Mouse (Mus musculus) A20 (cell line): ENCODE data around the gene Arid1a.

Experiments used
- DNase-seq: peaks from one replicate; pipeline ENCODE4 v3.0.0-alpha.2; 2011; ENCODE audit warnings: low read depth, low spot score

Arid1a gene

DNA sequence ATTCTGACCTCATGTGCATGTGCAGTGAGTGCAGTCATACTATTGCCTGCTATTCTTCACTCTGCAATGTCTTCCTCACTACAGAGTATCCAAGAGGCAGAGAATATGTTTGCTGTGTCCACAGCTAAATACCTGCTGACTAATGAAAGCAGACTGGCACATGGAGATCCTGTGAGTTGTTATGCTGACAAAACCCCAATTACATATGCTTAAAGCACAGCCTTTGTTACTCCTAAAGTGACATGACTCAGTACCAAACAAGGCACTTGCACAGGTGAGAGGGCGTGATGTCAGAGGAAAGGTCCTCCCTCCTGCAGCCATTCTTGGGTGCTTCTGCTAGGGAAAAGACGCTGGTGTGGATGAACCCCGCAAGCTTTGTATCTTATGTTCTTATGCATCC lies 21.3 kb downstream of the Arid1a start:
- DNase-seq = no peak

DNA sequence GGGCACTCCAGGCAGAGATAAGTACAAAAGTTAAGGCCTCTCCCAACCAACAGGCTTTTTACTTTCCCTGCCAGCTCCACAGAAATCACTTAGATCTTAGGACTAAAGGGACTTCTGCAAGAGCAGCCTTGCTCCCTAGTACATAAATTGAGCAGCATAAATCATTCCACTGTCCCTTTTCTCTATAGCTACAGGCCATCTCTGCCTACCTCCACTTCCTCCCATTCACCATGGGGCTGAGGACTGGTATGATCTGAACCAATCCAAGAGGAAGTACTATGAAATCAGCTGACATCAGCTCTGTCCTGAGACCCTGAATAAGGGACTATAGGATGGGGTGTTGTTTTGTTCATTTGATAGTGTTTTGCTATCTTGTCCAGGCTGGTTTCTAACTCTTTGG lies 26.4 kb downstream of the Arid1a start:
- DNase-seq = no peak

DNA sequence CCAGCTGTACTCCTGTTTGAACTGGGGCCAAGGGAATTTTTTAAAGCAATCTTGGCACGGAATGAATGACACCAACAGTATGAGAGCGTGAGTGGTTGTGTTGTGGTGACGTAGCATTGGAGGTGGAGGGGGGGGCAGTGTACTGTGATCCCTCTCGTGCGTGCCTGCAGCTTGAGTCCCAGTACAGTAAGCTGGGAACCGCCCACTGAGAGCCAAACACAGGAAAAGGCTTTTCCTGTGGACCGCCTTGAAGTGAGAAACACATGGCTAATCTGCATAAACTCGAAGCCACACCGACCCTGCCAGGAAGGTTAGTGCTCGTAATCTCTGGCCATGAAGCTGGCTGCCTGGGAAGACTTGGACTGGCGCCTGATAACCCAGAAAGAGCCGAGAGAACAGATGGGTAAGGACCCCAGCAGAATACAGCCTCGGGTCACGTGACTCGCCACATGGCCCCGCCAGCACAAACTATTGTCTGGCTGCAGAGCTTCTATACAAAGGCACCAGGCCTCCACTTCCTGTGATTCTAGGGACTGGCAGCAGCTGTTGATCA lies 27.0 kb downstream of the Arid1a start:
- DNase-seq = no peak

DNA sequence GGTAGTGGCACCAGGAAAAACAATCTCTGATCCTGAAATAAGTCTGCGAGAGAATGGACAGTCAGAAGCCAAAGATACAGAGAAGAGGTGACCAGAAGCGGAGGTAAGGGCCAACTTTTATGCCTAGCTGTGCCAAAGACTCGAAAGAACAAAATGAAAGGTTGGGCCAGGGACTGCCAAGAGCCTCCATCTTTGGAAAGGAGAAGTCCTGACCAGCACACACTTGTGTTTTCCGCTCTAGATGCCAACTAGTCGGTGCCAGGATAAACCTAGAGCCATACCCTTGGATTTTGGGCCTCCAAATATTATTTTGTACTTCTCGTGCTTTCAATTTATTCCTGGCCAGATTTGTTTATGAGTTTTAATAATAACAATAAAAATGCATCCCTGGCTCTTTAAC lies 27.6 kb downstream of the Arid1a start:
- DNase-seq = no peak

DNA sequence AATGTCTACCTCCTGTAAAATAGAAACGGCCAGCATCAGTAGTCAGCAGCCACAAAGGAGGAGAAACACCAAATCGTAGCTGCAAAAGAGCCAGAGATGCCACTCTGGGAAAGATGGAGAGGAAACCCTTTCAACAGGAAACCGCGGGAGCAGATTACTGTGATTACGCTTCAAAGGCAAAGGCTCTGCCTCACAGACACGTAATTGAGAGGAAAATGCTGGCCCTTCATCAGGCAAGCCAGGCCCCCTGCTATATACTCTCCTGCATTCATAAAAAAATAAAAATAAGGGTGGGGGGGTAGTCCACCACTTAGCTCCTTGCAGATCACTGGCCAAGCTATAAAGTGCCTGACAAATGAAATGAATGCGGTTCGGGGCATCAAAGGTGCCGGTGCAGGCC lies 28.3 kb downstream of the Arid1a start:
- DNase-seq = no peak

DNA sequence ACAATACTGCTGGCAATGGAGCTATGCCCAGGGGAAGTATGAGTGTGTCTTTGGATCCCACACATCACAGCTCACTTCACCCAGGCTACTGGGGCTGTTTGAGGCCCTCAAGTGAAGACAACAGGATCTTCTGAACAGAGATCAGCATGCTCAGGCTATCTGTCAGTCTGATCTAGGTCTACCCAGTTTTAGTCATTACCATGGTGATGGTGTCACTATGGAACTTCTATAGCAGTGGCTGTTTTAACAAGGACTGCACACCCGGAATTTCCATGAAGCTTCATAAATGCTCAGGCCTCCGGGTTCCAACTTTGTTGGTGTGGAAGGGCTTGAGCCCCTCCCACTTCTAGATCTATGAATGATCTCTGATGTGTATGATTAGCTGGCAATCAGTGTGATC lies 30.9 kb downstream of the Arid1a start:
- DNase-seq = no peak

DNA sequence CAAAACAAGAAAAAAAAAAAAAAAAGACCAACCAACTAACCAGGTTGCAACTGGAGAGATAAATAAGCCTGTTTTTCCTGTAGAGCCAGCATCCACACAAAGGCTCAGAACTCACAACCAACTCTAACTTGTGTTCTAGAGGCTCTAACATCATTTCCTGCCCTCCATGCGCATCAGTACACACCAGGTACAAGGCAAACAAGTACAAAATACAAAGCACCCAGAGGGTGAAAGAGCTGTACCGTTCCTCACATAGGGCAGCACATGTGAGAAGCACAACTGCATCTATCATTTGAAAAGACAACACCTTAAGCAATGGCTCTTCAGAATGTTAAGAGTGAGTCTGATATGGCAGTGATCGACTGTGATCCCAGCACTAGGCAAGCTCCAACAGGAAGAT lies 36.8 kb downstream of the Arid1a start:
- no peak for DNase-seq

DNA sequence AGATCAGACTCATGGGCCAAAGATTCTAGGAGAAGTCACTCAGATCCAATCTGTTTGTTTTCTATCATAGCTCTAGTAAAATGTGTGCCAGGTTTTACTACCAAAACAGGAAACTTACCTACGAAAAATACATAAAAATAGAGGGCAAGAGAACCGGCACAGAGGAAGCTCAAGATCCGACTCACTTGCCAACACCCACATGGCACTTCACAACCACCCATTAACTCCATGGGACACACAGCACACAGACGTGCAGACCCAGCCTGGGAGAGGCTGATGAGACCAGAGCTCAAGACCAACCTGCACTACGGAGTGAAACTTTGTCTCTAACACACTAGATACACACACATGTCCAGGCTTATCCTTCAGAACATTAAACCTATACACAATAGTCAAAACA lies 43.8 kb downstream of the Arid1a start:
- DNase-seq = no peak

DNA sequence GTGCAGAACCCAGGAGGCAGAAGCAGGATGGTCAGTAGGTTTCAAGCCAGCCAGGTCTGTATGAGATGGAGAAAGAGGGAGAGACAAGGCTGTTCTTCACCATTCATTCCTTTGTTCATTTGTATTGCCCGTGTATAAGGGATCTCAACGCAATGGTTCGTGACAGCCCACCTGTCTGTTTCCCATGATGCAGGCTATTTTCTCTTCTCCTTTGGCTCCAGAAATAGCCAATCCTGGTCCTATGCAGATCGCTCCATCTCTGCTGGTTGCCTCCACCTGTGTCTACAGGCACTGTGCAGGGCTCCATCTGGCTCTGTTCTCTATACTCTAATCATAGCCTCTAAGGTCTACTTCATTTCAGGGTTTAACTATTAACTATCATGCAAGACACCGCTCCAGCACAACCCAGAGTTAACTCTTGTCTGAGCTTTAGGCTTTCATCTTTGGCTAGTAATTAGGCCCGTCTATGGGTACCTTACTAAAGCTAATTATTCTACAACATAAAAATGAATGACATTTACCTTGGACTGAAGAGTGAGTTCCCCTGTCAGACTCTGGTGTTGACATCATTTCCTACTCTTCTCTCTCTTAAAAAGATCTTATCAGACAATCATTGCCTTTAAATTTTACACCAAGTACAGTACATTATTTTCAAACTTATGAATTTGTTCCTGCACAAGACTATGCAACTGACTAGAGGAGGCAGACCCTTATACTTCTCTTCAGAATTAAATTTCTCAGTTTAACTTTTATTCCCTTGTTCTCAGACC lies 45.1 kb downstream of the Arid1a start:
- no peak for DNase-seq

DNA sequence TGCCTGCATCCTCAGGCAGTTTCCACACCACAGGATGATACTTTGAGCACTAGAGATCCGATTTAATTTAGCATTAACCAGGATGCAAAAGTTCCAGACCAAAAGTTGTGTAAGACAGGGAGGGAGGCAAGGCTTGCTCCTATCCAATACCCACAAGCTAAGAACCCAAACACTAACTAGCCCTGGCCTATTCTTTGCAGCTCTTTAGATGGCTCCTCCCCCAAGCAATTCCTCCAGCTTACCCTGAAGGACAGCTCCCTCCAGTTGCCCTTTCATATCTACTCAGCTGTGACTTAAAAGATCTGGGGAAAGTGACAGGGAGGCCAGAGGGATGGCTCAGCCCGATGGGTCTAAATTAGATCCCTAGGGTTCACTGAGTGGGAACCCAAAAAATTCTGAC lies 47.2 kb downstream of the Arid1a start:
- DNase-seq = no peak

DNA sequence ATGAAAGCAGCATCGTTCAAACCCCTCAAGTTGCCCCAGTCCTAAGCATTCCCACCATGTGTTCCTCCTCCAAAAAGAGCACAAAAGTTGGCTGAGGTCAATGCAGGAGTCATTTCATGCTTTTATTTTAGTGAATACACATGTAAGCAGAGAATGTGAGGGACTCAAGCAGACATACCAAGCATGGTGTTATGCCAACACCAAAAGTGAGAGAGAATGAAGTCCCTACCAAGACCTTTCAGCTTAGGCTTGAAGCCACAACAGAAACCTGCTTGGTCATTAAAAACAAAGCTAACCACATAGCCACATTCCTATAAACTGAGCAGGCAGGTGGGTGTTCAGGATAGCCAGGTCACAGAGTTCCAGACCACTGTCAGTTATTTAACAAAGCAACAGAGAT lies 49.1 kb downstream of the Arid1a start:
- DNase-seq = peak; percentile 38

DNA sequence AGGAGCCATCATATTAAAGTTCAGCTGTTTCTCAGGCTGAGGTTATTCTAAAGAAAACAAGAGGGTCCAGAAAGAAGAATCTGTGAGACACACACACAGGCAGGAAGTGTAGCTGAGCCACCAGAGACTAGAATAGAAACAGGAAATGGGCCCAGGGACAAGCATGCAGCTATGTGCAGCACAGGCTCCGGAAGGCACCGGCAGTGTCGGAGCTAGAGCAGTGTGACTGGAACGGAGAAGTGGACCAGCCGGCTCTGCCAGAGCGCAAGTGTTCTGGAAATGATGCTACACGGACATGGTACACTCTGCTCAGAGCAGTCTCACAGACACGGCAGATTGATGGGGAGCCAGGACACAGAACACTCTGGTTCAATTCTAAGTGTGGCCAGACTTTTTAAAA lies 49.6 kb downstream of the Arid1a start:
- peak; percentile 85 for DNase-seq

DNA sequence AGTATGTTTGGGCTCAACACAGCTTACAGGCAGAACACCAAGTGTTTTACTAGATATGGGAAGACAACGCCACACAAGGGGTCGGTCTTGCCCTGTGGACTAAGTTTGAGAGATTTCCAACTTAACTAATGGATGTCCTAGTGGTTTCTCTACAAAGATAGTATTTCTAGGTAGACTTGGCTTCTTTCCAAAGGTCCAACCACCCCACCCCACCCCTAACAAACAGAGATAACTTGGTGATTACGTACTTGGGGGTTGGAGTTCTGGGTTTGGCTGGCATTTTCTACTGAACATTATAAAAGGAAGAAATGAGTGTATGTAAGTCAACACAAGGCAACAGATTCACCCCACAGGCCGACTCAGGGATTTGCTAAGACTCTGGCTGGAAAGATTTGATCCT lies 51.5 kb downstream of the Arid1a start:
- no peak for DNase-seq

DNA sequence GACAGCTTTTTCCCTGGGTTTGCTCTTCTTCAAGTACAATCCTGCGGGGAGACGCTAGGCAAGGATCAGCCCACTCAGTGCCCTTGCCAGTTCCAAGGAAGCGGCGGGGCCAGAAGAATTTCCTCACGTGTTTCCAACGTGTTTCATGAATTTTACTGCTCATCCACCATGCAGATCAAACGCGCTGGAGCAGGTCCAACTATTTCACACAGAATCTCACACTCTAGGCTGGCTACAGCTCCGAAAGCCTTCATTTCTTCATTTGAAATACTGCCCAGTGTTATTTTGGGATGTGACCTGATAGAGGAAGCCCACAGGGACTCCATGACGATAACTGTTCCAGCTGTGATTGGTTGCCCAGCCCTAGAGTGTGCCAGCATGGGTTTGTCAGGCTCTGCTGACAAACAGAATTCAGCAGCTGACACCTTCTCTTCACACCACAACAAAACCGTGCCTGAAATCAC lies 55.6 kb downstream of the Arid1a start:
- no peak for DNase-seq

DNA sequence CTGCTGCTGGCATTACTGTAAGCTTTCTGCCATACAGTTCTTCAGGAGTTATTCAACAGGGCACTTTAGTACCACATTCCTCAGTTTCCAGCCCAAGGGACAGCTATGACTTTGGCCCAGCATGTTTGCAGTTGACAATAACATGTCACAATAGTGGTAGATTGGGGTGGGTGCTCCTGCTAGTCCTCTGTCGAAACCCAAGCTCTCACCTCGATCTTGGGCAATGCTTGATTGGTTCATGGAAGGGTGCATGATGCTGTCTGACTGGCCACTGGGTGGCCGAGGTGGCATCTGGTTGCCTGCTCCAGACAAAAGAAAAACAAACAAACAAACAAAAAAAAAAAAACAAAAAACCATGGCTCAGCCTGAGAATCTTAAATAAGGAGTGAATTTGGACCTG lies 61.2 kb downstream of the Arid1a start:
- DNase-seq = no peak

DNA sequence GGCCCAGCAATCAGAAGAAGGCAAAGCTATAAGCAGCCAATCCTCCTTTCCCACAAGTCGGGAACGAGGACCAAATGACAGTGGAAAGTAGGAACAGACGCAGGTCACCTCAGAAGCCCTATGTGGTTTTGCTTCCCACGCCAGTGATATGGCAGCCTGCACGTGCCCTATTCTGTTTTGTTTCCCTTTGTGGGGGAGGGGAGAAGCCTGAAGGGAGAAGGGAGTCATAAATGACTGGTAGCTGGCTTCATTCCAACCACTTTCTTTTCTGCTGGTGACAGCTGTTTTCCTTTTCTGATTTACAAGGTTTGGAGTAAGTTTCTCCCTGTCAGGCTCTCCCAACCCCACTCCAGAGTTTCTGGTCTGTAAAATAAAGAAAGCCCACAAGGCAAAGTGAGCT lies 66.3 kb downstream of the Arid1a start:
- DNase-seq = no peak

DNA sequence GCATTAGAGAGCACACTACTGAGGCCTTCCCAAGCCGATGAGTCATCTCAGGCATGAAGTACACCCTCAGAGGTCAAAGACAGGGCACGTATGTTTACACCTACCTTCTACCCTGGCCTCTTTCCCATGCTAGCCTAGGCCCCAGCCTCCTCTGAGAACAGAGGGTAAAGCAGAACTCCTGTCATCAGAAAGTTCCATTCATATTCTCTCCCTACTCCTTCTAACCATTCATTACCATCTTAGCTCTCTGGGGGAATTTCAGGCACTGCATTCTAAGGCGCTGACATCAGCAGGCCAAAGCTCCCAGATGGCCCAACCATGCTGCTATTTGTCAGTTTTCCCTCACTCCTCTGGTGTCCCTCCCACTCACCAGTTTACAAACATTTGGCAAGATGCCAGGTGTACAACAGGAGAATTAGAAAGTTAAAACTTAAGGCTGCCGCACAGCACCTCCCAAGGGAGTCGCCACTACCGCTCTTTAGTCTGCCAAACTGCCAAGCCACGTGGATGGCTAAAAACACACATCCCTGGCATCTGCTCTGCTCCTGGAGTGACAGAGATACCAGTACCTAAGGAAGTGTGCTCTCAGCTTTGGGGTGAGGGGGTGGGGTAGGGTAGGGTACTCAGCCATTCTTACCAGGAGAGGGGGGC lies 68.0 kb downstream of the Arid1a start:
- DNase-seq = no peak

DNA sequence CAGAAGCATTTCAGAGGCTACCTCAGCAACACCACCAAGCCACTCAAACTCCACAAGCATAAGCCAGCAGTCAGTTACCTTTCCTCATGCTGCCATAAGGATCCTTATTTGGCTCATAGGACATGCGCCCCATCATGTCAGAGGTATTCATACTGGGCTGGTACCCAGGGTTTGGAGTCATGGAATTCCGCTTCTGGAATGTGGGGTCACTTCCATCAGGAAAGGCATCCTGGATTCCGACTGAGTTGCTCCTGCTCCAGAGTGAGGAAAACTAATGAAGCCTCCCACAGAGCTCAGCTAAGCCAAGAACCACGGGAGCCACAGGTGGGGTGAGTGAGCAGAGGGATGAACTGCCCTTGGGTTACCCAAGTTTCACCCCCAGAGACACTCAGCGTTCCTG lies 69.4 kb downstream of the Arid1a start:
- DNase-seq = no peak

DNA sequence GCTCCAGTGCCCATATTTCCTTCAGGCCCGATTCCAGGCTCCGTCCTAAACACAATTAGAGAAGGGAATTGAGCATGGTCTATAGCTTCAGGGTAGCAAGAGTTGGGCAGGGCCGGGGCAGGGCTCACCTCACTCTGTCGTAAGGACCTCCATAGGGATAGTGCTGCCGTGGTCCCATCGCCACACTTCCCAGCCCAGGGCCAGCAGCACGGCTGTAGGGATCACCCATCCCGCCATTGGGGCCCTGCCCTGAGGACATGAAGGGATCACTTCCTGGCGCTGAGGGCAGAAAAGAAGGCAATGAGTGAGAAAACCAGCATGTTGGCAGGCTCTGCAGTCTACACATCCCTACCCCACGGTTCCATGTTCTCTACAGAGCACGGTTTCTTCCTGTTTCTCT lies 70.1 kb downstream of the Arid1a start:
- DNase-seq = no peak

DNA sequence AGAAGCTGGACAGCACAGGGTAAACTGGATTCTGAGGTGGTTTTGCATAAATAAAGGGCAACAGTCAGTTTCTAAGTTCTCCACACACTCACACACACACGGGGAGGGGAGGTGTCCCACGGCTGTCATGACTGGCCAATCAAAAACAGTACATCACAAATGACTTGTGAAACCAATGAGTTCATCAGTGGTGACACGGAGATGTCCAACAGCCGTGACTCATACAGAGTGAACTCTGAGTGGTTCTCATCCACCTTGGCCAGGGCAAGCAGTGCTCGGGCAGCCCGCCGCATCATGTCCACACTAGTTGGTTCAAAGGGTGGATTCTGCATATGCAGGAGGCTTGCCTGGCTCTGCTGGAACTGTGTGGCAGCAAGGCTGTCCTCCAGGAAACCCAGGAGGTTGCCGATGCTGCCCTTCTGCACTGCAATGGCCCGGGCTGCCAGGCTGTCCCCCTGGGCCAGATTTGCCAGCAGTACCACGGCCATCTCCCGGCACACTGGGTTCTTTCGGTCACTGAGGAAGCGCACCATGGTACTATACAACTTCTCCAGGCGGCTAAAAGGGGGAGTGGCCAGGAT lies 76.3 kb downstream of the Arid1a start:
- DNase-seq = no peak

DNA sequence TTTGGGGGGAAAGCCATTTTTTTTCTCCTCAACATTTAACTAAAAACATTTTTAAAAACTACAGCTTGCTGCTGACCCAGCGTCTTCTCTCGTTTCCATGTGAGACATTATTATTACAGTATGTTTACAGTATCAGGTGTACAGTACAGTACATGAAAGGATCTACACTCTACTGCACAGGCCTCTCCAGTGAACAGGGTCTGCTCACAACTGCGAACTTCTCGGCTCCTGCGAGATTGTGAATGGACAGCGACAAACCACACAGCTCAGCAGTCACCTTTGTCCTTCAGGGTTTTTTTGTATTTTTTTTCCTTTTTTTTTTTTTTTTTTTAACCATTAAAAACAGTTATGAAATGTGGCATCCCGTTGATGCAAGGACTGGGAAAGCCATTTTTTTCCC lies 76.9 kb downstream of the Arid1a start:
- peak; percentile 40 for DNase-seq

DNA sequence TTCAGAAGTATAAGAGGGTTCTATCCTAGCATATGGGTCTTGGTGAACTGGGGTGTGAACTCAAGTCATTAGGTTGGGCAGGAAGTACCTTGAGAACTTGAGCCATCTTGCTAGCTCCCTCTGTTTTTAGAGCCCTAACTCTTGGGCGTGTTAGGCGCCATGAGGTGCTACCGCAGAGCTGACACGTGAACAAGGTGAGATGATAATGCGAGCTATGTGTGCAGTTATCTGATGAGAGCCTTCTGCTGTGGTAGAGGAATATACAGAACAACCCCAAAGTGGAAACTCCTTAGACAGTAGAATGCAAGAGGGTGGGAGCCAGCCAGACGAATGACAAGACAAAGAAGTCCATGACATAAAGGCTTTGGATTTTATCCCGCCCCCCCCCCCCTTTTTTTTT lies 79.3 kb downstream of the Arid1a start:
- no peak for DNase-seq

DNA sequence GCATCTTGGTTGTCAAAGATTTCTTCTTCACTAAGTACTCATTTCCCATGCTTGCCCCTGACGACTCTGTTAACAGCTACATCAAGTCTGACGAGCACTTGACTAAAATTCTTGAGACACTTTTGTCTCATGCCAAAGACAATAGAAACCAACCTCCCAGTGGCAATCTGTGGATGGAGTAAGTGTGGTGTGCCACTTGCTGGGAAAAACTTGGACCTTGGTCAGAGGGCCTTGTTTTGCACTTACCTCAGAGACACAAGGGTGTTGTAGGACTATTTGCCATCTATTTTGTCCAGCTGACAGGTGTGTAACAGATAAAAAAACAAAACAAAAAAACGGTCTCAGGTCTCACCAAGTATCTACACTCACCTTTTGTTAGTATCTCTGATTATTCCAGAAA lies 80.4 kb downstream of the Arid1a start:
- DNase-seq = peak; percentile 37
